Mouse (Mus musculus): ENCODE data around the gene 4930518I15Rik. TPM values are rescaled to one million over a fixed set of nuclear protein-coding genes. Genes with fewer than 3 reads are reported as not detected.
A peak's percentile ranks its signal among the peaks of the same experiment; 100 is the strongest.

4930518I15Rik gene
- polyA plus RNA-seq, 1 experiment from 2014 or later = 2.4 TPM

DNA sequence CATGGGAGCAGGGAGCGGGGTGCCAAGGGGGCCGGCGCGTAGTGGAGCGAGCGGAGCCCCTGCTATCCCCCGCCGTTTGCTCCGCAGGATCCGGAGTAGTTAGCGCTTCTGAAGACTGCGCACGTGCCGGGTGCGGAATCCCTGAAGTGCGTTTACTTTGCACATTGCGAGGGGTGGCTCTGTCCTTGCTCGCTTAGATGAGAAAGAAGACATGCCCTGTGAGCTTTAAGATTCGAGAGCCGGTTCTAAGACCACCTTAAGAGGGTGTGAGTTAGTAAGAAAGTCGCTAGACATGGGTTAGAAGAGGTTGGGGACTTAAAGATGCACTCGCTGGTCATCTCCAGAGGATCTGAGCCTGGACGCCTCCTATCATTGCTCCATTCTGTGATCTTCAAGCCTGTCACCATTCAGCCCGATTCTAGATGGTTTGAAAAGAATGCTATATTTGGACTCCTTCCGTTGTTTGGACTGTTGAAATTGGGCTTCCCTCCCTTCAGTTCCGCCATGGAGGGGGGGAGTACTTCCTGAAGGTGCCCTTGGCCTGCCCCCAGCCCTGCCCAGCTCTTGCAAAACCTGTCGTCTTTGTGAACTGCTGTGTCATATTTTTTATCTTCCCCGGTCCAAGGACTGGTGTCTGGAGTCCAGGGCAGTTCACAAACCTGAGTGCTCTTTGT is 5.9 kb upstream of the 4930518I15Rik start:
- Histone ChIP-seq H3K27me3 (ENCODE audit: control insufficient read depth, insufficient read depth, low read length) (no peaks in the 10 kb centered on the region), H3K4me3 (ENCODE audit: low read depth, low read length) (peak overlapping the region; percentile 99), H3K27ac (replicated peaks) (peak overlapping the region; percentile 97), H3K4me2 (replicated peaks; ENCODE audit: low read depth) (peak overlapping the region; percentile 77), H3K9me3 (ENCODE audit: control insufficient read depth, low read length) (no peaks in the 10 kb centered on the region), H3K36me3 (ENCODE audit: control insufficient read depth, insufficient read depth, low read length) (0 out of 2 replicates have a peak, but pooled peaks cover 1% of the 10 kb centered on the region), H3K4me1 (replicated peaks; ENCODE audit: control insufficient read depth, insufficient read depth) (0 out of 2 replicates have a peak, but pooled peaks cover 7% of the 10 kb centered on the region), H3K9ac (ENCODE audit: low read length) (peak overlapping the region; percentile 98)
- no peak for TF ChIP-seq CTCF (IDR thresholded peaks at IDR 0.05; ENCODE audit: low read depth)
- TF ChIP-seq EP300 (optimal IDR thresholded peaks at IDR 0.05) = no peak
- ATAC-seq (ENCODE audit: low FRiP score, low TSS enrichment) (peak; percentile 49), DNase-seq (ENCODE audit: low spot score) (peak; percentile 65)
- WGBS = under 1% methylated on average over 28 of the region's 28 CpGs

DNA sequence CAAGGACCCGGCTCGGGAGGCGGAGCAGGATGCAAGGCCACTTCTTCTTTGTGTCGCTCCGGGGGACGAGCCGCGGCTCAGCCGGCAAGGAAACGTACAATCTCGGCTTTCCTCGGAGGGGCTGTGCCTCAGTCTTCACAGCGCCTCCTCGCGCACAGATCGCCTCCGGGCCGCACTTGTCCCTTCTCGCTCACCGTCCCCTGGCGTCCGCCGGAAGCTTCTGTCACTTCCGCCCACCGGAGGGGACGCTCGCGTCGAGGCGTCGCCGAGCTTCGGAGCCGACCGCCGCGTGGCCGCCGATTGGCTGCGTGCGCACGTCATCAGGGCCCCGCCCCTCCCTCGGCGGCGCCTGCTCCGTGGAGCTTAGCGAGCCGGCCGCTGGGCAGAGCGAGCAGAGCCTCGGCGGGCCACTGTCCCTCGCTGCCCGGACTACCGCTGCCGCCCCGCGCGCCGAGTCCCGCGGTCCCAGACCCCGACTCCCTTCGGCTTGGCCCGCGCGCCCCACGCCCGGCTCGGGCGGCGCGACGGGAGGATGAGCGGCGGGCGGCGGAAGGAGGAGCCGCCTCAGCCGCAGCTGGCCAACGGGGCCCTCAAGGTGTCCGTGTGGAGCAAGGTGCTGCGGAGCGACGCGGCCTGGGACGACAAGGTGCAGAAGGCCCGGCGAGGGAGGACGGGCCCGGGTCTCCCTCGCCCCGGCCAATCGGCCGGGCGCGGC is 5.2 kb upstream of the 4930518I15Rik start, which contains the start of gene Rab5if:
TSS of gene Rab5if (plus strand) at position 357 of the 715 bp plus-strand sequence.
- peak; percentile 98 for DNase-seq (ENCODE audit: low spot score)
- peak; percentile 94 for ATAC-seq (ENCODE audit: low FRiP score, low TSS enrichment)
- peak within 1 kb of the TSS; percentile 81 for H3K4me2 ChIP-seq (replicated peaks; ENCODE audit: low read depth)
- 0% methylated on average over 79 of the region's 98 CpGs for WGBS
- H3K4me3 ChIP-seq (ENCODE audit: low read depth, low read length) = peak within 1 kb of the TSS; percentile 99
- no peaks in the 10 kb centered on the region for H3K27me3 ChIP-seq (ENCODE audit: control insufficient read depth, insufficient read depth, low read length)
- no peaks in the 10 kb centered on the region for H3K9me3 ChIP-seq (ENCODE audit: control insufficient read depth, low read length)
- H3K4me1 ChIP-seq (replicated peaks; ENCODE audit: control insufficient read depth, insufficient read depth) = 0 out of 2 replicates have a peak, but pooled peaks cover 7% of the 10 kb centered on the region
- peak within 1 kb of the TSS; percentile 97 for H3K27ac ChIP-seq (replicated peaks)
- no peaks in the 10 kb centered on the region for H3K36me3 ChIP-seq (ENCODE audit: control insufficient read depth, insufficient read depth, low read length)
- no peak for TF ChIP-seq EP300 (optimal IDR thresholded peaks at IDR 0.05)
- peak; percentile 84 for TF ChIP-seq CTCF (IDR thresholded peaks at IDR 0.05; ENCODE audit: low read depth)
- H3K9ac ChIP-seq (ENCODE audit: low read length) = peak within 1 kb of the TSS; percentile 98

DNA sequence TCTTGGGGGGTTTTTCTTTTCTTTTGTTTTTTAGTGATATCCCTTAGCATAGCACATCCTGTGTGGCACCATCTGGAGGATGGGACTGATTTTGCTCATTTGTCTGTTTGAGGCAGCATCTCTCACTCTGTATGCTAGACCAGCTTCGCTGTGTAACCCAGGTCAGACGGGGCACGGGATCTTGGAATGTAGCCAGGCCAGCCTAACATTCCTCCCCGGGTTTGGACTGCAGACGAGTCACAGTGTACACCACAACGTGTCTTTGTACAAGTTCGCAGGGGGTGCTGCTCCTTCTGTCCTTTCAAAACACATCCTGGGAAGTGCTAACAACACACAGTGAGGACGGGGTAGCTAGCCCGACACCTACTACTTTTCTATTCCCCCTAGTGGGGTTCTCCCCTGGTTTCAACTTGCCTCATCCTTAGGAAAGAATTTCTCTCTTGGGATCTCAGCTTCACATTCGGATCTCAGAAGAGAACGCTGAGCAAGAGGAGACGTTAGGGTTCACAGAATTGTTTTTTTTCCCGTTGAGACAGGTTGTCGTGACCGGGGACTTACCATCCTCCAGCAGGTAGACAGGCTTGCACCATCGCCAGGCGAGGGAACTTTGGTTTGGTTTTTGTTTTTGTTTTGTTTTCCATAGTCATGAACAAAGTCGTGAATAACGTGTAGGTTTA is 4.4 kb upstream of the 4930518I15Rik start:
- under 1% methylated on average over 19 of the region's 19 CpGs for WGBS
- no peaks in the 10 kb centered on the region for H3K36me3 ChIP-seq (ENCODE audit: control insufficient read depth, insufficient read depth, low read length)

DNA sequence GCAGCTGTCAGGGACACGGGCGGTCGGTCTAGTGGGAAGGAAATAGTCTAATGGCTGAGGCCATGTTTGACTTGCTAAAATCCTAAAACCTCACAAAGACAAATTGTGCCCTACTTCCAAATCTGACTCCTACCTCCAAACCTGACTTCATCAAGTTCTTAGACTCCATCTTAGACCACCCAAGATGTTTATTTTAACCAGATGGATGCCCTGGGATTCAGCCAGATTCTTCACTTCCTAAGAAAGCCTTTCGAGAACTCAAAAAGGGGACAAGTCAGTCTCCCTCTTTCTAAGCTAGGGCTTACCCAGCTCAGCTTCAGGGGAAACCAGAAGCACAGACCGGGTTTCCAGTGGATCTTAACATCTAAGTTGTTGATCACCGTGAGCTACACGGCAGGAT is 925 bp upstream of the 4930518I15Rik start:
- Histone ChIP-seq H3K9me3 (ENCODE audit: control insufficient read depth, low read length) (no peaks in the 10 kb centered on the region), H3K27ac (replicated peaks) (peak overlapping the region; percentile 56; the same call in 1 of the 2 replicates), H3K4me2 (replicated peaks; ENCODE audit: low read depth) (no peak overlapping the region), H3K27me3 (ENCODE audit: control insufficient read depth, insufficient read depth, low read length) (no peaks in the 10 kb centered on the region), H3K4me3 (ENCODE audit: low read depth, low read length) (no peak overlapping the region), H3K36me3 (ENCODE audit: control insufficient read depth, insufficient read depth, low read length) (no peaks in the 10 kb centered on the region), H3K4me1 (replicated peaks; ENCODE audit: control insufficient read depth, insufficient read depth) (0 out of 2 replicates have a peak, but pooled peaks cover 3% of the 10 kb centered on the region), H3K9ac (ENCODE audit: low read length) (no peak overlapping the region)
- 35% methylated on average over 7 of the region's 7 CpGs for WGBS
- ATAC-seq (ENCODE audit: low FRiP score, low TSS enrichment) (no peak), DNase-seq (ENCODE audit: low spot score) (no peak)
- TF ChIP-seq CTCF (IDR thresholded peaks at IDR 0.05; ENCODE audit: low read depth) = no peak
- TF ChIP-seq EP300 (optimal IDR thresholded peaks at IDR 0.05) = no peak

More for the DNA sequence above, 4.4 kb upstream of the 4930518I15Rik start:
- Histone ChIP-seq H3K9me3 (ENCODE audit: control insufficient read depth, low read length) (no peaks in the 10 kb centered on the region), H3K4me3 (ENCODE audit: low read depth, low read length) (peak overlapping the region; percentile 99), H3K27me3 (ENCODE audit: control insufficient read depth, insufficient read depth, low read length) (no peaks in the 10 kb centered on the region), H3K4me1 (replicated peaks; ENCODE audit: control insufficient read depth, insufficient read depth) (0 out of 2 replicates have a peak, but pooled peaks cover 7% of the 10 kb centered on the region), H3K9ac (ENCODE audit: low read length) (peak overlapping the region; percentile 87), H3K27ac (replicated peaks) (peak overlapping the region; percentile 97), H3K4me2 (replicated peaks; ENCODE audit: low read depth) (peak overlapping the region; percentile 81)
- TF ChIP-seq EP300 (optimal IDR thresholded peaks at IDR 0.05) (no peak), CTCF (IDR thresholded peaks at IDR 0.05; ENCODE audit: low read depth) (peak; percentile 30; the same call in 1 of the 2 replicates)
- DNase-seq (ENCODE audit: low spot score) (peak; percentile 63), ATAC-seq (ENCODE audit: low FRiP score, low TSS enrichment) (no peak)

DNA sequence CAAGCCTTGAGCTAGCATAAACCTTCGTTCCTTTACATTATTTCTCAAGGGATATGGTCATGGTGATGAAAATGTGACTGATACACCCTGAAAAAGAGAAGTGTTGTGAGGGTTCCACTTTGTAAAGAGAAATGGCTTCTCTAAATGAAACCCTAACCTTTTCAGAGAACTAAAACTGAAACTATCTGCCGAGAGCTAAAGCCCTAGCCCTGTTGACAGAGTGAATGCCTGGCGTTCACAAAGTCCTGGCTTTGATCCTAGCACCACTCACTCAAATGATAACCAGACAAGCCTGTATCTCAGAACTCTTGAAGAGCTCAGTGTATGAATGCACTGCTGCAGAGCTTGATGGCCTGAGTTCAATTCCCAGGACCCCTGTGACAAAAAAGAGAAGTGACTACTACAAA is 358 bp downstream of the 4930518I15Rik start:
- DNase-seq (ENCODE audit: low spot score) (no peak), ATAC-seq (ENCODE audit: low FRiP score, low TSS enrichment) (no peak)
- WGBS = 37% methylated on average over 3 of the region's 3 CpGs
- no peaks in the 10 kb centered on the region for H3K27me3 ChIP-seq (ENCODE audit: control insufficient read depth, insufficient read depth, low read length)
- 0 out of 2 replicates have a peak, but pooled peaks cover 3% of the 10 kb centered on the region for H3K4me1 ChIP-seq (replicated peaks; ENCODE audit: control insufficient read depth, insufficient read depth)
- TF ChIP-seq CTCF (IDR thresholded peaks at IDR 0.05; ENCODE audit: low read depth) = no peak
- TF ChIP-seq EP300 (optimal IDR thresholded peaks at IDR 0.05) = no peak
- H3K4me3 ChIP-seq (ENCODE audit: low read depth, low read length) = no peak overlapping the region
- H3K9me3 ChIP-seq (ENCODE audit: control insufficient read depth, low read length) = no peaks in the 10 kb centered on the region
- H3K9ac ChIP-seq (ENCODE audit: low read length) = no peak overlapping the region
- H3K36me3 ChIP-seq (ENCODE audit: control insufficient read depth, insufficient read depth, low read length) = no peaks in the 10 kb centered on the region
- no peak overlapping the region for H3K27ac ChIP-seq (replicated peaks)
- H3K4me2 ChIP-seq (replicated peaks; ENCODE audit: low read depth) = no peak overlapping the region
